Mouse (Mus musculus): ENCODE results near the gene Gm10053.

Gm10053 gene

GRCm38 (mm10) chr19:24899578-24900544 is 24.4 kb downstream of the Gm10053 start:
- DNase-seq: no peak

- no peak for DNase-seq
These were observed 25.2 kb downstream of the Gm10053 start, which contains the start of gene Foxd4 for GRCm38 (mm10) chr19:24900581-24901220. Gene Foxd4 (minus strand): TSS chr19:24901197.

- DNase-seq: no peak
These were observed 26.2 kb downstream of the Gm10053 start for GRCm38 (mm10) chr19:24901666-24902065.

DNA sequence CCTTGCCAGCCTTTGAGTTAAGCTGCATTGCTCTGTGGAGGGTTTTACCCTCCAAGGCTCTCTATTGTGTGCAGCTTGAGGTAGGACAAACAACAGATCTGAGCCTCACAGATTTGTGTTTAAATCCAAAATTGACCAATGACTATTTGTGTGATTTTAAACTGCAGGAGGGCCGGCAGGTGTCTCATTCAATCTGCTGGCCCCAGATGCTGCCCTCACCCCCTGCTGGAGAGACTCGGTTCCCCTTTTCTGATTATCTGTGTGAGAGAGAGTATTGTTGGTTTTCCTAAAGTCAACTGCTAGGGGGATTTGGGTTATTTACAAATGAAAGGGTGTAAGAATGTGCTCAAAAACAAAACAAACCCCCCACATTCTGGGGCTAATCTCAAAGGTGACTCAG is 26.8 kb downstream of the Gm10053 start:
- no peak for DNase-seq

GRCm38 (mm10) chr19:24902821-24903220 is 27.3 kb downstream of the Gm10053 start:
- DNase-seq: no peak

- no peak for DNase-seq
These were observed 32.2 kb downstream of the Gm10053 start for GRCm38 (mm10) chr19:24907655-24908054.

GRCm38 (mm10) chr19:24908385-24909155 is 33.1 kb downstream of the Gm10053 start:
- DNase-seq: no peak

DNA sequence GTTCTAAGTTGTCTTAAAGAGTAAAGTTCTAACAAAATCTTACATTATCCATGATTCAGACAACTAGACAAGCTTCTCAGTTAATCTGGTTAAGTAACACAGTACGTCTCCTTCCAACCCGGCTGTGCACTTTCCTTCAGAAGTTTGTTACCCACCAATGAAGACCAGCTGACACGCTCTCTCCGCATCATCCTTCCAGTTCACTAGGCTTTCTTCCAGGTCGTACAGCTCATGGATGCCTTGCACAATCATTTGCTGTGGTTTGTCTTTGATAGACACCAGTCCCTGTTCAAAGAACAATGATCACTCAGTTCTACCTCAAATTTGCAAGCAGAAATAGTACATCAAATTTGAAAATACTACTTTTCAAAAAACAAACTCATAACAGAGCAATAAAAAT is 45.4 kb downstream of the Gm10053 start:
- DNase-seq: no peak

Measured in lung, postnatal 10 days (tissue).